Mouse (Mus musculus) CH12.LX (cell line): Measurements from ENCODE around the gene Top3a.

ENCODE experiments used
- CHD1 ChIP-seq: IDR thresholded peaks from 2 replicates; pipeline ENCODE4 v1.6.1; 2012; ENCODE audit warnings: low read depth, low read length, improper control_type of control experiment, inconsistent platforms
- CHD2 ChIP-seq: IDR thresholded peaks from 2 replicates; pipeline ENCODE4 v1.6.1; 2011; ENCODE audit warnings: low read length, improper control_type of control experiment
- CTCF ChIP-seq, 2 experiments: IDR thresholded peaks in 1 of 2; conservative IDR thresholded peaks in 1 of 2; 2 replicates each; pipeline ENCODE4 v1.5.1; 2011 to 2012; ENCODE audit warnings: low read depth in 2 of 2, low read length in 2 of 2, improper control_type of control experiment in 1 of 2, inconsistent platforms in 1 of 2, mild to moderate bottlenecking in 1 of 2, moderate library complexity in 1 of 2
- KAT2A ChIP-seq: IDR thresholded peaks from 2 replicates; pipeline ENCODE4 v1.6.1; 2012; ENCODE audit warnings: low read length, improper control_type of control experiment, inconsistent platforms; ENCODE audit not compliant: insufficient replicate concordance
- MAZ ChIP-seq: IDR thresholded peaks from 2 replicates; pipeline ENCODE4 v1.6.1; 2012; ENCODE audit warnings: low read depth, mild to moderate bottlenecking, inconsistent platforms, low read length, improper control_type of control experiment, moderate library complexity
- POLR2A ChIP-seq: IDR thresholded peaks from 2 replicates; pipeline ENCODE4 v1.6.1; 2011; ENCODE audit warnings: low read depth, mild to moderate bottlenecking, improper control_type of control experiment, low read length
- SMC3 ChIP-seq: IDR thresholded peaks from 2 replicates; pipeline ENCODE4 v1.6.1; 2011; ENCODE audit warnings: low read depth, low read length, improper control_type of control experiment
- USF1 ChIP-seq: IDR thresholded peaks from 2 replicates; pipeline ENCODE4 v1.6.1; 2014; ENCODE audit warnings: low read depth, mild to moderate bottlenecking, inconsistent platforms, low read length, improper control_type of control experiment

GRCm38 (mm10) chr11:60731251-60731650, 45.9 kb downstream of the Top3a start:
- TF ChIP-seq MAZ = no peak
- TF ChIP-seq CTCF (conservative IDR thresholded peaks at IDR 0.05 in 1 of 2, IDR thresholded peaks at IDR 0.05 in 1 of 2; ENCODE audit: low read depth in 2 of 2, low read length in 2 of 2) = no peak
- TF ChIP-seq SMC3 = no peak
- TF ChIP-seq USF1 = no peak
- TF ChIP-seq CHD1 = no peak
- no peak for TF ChIP-seq KAT2A
- TF ChIP-seq POLR2A = no peak
- TF ChIP-seq CHD2 = no peak
